Mouse (Mus musculus): ENCODE measurements around the gene Krt19.

Gene Krt19

DNA sequence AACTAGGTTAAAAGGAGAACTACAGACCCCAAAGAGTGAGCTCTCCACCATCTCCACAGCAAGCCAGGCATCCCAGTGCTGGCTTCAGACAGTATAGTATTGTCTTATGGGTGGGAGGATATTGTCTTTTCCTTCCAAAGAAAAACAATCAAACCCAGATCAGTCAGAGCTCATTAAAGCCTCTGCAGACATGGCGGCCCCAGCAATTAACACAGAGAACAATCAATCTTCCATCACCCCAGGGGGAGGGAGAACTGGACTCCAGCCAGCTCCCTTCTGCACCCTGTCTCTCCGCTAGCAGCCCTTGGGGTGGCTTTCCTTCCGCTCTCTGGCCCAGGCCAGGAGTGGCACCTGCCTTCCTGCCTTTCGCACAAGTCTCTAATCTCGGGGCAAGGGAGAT, 10.8 kb downstream of the Krt19 start:
- DNase-seq (ENCODE audit: extremely low spot score, low spot score): no peak

DNA sequence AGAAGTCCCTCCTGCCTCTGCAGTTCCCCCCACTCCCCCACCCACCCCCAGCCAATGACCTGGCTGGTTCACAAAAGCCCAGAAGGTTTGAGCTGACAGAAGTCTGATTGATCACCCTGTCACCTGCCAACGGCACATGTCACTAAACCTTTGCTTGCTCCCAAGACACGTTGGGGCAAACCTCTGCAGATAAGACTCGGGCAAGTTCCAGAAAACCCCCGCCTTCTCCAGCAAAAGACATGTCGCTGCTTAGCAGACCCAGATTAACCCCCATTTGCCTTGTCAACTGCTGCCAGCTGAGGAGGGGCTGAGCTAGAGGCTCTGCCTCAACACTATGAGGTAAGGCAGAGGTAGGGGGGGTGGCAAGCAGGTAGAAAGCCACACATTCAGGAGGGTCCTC, 11.9 kb downstream of the Krt19 start:
- no peak for DNase-seq (ENCODE audit: extremely low spot score, low spot score)

DNA sequence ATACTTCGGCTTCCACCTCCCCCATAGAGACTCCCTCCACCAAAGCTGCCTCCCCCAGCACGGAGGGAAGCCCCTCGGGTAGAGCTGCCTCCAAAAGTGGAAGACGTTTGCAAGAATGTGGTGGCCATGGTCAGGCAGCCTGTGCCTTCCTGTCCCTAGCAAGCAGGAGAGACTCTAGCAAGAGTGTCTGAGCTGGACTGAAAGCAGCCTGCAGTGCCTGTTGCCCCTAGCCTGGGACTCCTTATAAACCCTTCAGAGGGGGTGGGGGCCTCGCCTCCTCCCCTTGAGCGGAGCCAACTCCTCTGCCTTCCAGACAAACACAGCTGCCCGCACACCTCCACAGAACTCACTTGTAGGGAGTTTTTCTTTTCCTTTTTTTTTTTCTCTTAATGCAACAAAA, 12.7 kb downstream of the Krt19 start, which contains the start of gene Krt15:
Krt15 (minus strand) TSS at position 198 of the 400 bp plus-strand sequence.
- DNase-seq (ENCODE audit: extremely low spot score, low spot score): no peak

DNA sequence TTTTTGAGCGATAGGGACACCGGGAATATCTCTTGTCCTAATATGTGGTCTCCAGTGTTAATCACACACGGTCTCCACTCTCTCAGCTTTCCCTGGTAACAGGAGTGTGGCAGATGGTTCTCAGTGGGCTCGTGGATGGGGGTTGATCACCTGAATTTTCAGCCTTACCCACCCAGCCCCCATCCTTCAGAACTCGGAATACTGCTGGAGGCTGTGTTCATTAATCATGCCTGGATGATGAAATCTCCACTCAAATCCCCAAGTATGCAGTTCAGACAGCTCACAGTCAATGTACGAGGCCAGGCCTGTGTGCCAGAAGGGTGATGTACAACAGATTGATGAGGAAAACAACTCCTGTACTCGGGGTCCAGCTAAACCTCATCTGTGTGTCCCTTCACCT, 23.6 kb downstream of the Krt19 start:
- DNase-seq (ENCODE audit: extremely low spot score, low spot score): no peak

DNA sequence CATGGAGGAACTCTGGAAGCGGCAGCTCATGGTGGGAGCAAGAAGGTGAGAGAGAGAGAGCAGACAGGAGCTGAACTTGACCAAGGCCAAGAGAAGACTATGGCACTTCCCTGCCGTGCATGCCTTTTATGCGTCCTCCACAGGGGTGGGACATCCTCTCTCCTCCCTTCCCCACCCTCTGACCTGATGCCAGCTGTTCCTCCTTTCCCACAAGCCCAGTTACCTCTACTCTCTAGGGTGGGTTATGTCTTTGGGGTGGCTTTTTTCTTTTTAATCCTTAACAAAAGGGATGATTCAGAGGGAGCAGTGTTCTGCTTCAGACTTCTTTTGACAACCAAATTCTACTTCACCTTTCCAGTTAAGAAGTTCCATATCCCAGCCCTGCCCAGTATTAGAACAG, 27.0 kb downstream of the Krt19 start, which contains the start of gene Krt13:
Krt13 (minus strand) TSS at position 101 of the 400 bp plus-strand sequence.
- DNase-seq (ENCODE audit: extremely low spot score, low spot score): no peak

DNA sequence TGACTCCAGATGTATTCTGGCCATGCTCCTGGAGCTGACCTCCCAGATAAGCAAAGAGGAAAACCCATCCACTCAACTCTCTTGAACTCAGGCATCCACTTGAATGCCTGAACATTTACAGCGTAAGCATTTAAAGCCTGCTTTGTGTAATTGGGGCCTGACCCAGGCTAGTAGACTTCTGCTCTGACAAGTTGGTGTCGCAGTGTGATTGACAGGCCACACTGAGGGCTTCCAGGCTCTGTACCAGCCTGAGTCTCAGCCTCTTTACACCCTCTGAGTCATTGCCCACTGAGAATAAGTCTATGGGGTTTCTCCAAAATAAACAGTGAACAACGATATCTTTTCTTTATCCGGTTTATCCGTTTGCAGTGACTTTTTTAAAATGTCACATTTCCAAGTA, 28.1 kb downstream of the Krt19 start:
- DNase-seq (ENCODE audit: extremely low spot score, low spot score): no peak

DNA sequence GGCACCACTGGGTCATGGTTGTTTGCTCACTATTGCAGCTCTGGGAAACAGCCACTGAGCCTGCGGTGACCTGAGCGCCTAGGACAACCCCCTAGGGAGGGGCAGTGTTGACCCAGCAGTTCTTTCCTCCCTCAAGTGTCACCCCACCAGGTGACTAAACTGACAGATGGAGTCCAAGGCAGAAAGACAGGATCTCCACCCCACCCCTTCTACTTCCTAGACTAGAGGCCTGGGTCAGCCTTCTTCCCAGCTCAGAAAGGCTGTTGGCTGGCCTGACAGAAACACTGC, 34.8 kb downstream of the Krt19 start:
- no peak for DNase-seq (ENCODE audit: extremely low spot score, low spot score)

DNA sequence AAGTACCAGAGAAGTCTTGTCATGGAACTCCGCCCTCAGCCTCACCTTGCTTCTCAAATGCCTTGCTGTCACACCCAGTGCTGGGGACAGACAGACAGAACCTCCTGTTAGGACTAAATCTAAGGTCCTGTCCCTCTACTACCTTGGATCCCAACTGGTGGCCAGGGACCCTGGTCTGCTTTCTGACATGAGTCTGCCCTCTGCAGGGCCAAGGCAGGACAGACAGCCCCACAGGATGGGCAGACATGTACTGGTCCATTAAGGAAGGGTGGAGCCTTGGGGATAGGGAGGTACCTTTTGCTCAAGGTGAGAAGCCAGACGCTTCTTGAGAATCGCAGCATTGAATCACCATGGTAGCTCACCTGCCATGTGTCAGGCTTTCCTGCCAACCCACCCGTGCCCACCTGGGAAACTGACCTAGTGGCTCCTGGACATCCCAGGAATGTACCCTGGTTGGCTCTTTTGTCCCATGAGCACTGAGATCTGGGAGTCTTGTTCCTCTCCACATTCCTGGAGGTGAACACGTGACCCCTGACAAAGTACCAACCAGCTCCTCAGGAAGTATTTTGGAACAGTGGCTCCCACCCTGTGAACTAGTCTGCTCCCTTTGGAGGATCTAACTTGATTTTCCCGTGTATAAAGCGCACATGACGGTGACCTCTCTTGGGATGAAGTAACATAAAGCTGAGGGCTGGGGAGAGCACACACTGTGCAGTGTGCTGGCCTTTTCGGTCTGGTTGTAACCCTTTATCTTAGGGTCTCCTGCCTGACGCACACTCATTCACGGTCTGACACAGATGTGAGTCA, 35.3 kb downstream of the Krt19 start:
- no peak for DNase-seq (ENCODE audit: extremely low spot score, low spot score)

DNA sequence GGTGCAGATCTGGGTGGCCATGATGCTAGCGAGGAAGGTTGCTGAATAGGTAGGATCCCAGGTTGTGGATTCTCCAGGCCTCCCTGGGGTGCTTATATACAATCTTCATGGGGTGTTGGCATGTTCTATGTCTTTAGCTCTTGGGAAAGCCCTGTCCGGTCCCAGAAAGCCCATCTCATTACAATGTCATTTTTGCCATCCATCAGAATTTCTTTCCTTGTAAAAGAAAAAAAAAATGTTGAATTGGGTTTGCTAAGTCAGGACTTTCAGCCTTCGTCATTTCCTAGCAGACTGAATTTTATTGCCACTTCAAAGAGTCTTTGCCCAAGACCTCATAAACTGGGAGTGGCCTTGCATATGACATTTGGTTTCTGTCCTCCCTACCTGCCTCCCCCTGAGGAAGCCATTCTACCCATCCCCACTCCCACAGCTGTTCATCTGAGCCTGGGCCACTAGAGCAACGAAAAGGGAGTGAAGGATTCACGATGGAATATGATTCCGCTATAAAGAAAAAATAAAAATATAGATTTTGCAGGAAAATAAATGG, 42.8 kb downstream of the Krt19 start, which contains the start of gene Krt36:
Krt36 (minus strand) TSS at position 51 of the 547 bp plus-strand sequence.
- no peak for DNase-seq (ENCODE audit: extremely low spot score, low spot score)

DNA sequence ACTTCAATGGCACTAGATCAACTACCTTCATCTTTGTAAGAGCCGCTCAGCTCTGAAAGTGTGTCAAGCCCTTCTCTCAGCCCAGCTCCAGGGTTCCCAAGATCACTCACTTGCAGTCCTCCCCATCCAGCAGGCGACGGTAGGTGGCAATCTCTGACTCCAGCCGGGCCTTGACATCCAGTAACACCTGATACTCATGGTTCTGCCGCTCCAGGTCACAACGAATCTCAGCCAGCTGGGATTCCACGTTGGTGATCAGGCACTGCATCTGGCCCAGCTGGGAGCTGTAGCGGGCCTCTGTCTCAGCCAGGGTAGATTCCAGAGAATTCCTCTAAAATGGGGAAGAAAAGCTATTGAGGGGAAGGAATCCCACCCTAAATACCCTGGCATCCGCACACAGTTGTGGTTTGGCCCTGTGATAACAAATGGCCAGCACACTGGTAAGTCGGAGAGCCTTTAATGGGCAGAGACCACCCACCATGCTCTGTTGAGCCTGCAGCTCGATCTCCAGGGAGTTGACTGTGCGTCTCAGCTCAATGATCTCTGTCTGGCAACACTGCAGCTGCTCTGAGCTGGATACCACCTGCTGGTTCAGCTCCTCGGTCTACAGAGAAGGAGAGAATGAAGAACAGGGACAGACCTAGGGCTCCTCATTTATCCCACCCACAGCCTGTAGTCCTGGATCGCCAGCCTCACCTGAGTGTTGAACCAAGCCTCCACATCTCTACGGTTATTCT, 45.6 kb downstream of the Krt19 start:
- no peak for DNase-seq (ENCODE audit: extremely low spot score, low spot score)

DNA sequence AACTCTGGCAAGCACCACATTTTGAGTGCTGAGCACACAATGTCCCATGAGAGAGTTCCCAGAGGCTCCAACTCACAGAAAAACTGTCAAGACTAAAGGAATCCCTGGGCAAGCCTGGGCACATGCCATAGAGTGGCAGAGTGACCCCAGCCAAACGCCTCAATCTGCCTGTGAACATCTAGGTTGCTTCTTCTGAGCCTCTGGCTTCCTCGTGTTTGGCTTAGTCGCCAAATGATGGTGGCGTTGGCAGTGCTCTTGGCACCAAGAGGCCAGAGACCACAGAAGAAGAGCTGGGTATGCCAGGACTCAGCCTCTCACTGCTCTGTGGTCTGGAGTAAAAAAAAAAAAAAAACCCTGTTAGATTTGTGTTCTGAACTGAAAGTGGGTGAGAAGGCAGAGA, 48.1 kb downstream of the Krt19 start:
- no peak for DNase-seq (ENCODE audit: extremely low spot score, low spot score)

DNA sequence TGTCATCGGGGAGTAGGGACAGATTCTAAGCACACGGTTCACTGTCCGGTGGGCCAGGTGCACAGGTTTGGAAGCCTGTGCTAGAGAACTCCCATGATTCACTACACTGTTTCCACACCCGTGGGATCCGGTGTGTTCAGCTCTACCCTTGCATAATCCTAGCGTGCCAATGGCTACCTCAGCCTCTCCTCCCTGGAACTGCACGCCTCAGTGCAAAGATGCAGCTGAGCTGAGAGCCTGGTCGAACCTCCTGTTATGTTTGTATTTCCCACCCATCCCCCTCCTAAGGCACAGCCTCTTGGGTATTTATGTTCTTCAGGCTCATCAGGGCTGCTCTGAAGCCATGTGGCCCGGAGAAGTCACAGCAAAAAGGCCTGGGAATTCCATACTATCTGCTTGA, 50.6 kb downstream of the Krt19 start:
- no peak for DNase-seq (ENCODE audit: extremely low spot score, low spot score)

DNA sequence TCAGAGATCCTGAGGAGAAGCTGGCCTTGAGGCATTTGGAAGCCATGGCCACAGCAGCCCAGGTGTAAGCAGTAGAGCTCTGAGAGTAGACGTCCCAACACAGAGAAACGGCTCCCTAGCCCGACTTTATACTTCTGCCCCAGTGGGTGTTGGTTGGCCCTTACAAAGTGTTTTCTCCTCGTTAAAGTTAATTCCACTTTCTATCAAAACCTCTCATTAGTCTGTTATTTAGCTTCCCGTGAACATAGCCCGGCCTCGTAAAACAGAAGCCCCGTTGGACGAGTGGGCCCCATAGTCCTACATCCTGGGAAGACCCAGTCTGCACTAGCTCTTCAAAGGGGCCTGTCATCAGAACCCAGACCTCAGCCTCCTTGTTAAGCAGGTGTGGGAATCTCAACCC, 52.3 kb downstream of the Krt19 start, which contains the start of gene Krt35:
Krt35 (minus strand) TSS at position 101 of the 400 bp plus-strand sequence.
- DNase-seq (ENCODE audit: extremely low spot score, low spot score): no peak
